Mouse (Mus musculus) midbrain, postnatal 0 days (tissue): Measurements from ENCODE around the gene Pdcd6. TPM values are rescaled to one million over a fixed set of nuclear protein-coding genes. Genes with fewer than 3 reads are reported as not detected.

Source experiments
- ATAC-seq: fragments of 200-750 bp; cut with Nextera tagmentation; 2 replicates; pipeline ENCODE4 v1.8.0; 2017; ENCODE audit warnings: moderate number of reproducible peaks, mild to moderate bottlenecking, moderate TSS enrichment, moderate library complexity; ENCODE audit not compliant: low FRiP score
- DNase-seq: peaks from one replicate; pipeline ENCODE4 v3.0.0-alpha.2; 2015; ENCODE audit warnings: low spot score
- H3K27ac ChIP-seq: fragments of 300-500 bp; sonication (generic); 2 replicates; pipeline ENCODE4 v1.5.1; 2014; ENCODE audit warnings: low read depth, mild to moderate bottlenecking, low read length, mixed read lengths
- H3K27me3 ChIP-seq: fragments of 300-500 bp; sonication (generic); 2 replicates; pipeline ENCODE4 v1.6.1; 2014; ENCODE audit warnings: low read length, control low read depth, mixed read lengths; ENCODE audit not compliant: insufficient read depth
- H3K36me3 ChIP-seq: fragments of 300-500 bp; sonication (generic); 2 replicates; pipeline ENCODE4 v1.6.1; 2014; ENCODE audit warnings: low read length, control low read depth, mixed read lengths; ENCODE audit not compliant: insufficient read depth
- H3K4me1 ChIP-seq: fragments of 300-500 bp; sonication (generic); 2 replicates; pipeline ENCODE4 v1.6.1; 2014; ENCODE audit warnings: mild to moderate bottlenecking, control low read depth, antibody characterized with exemption, low read length, mixed read lengths; ENCODE audit not compliant: insufficient read depth
- H3K4me2 ChIP-seq: fragments of 300-500 bp; sonication (generic); 2 replicates; pipeline ENCODE4 v1.6.1; 2014; ENCODE audit warnings: low read depth, mild to moderate bottlenecking, low read length, mixed read lengths; ENCODE audit not compliant: poor library complexity, severe bottlenecking
- H3K4me3 ChIP-seq: fragments of 300-500 bp; sonication (generic); 2 replicates; pipeline ENCODE4 v1.5.1; 2014; ENCODE audit warnings: low read depth, mild to moderate bottlenecking, low read length, moderate library complexity
- H3K9ac ChIP-seq: fragments of 300-500 bp; sonication (generic); replicated peaks from 2 replicates; pipeline ENCODE4 v1.6.1; 2014; ENCODE audit warnings: mild to moderate bottlenecking, low read length, moderate library complexity, mixed read lengths; ENCODE audit not compliant: poor library complexity, severe bottlenecking
- H3K9me3 ChIP-seq: fragments of 300-500 bp; sonication (generic); 2 replicates; pipeline ENCODE4 v1.6.1; 2016; ENCODE audit warnings: low read length, control low read depth
- CTCF ChIP-seq: IDR thresholded peaks from 2 replicates; pipeline ENCODE4 v1.5.1; 2016; ENCODE audit warnings: antibody characterized with exemption, mild to moderate bottlenecking
- WGBS: fragments of 180-500 bp; shearing (Covaris S2); extraction: QIAGEN DNeasy Blood & Tissue Kit; methylation state at CpG from one replicate; pipeline ENCODE4 v1.1.7; 2014; 5-methylcytosine and 5-hydroxymethylcytosine counted together
- polyA plus RNA-seq: library from polyadenylated mRNA; unstranded; fragments of >200 nt; fragmentation: Nextera tagmentation; extraction: Ambion mirVana; gene quantifications from 2 replicates; pipeline ENCODE4 v1.2.1, GENCODE M21; 2015
- total RNA-seq: library from RNA; depleted of rRNA; stranded (reverse); fragments of >200 nt; gene quantifications from 2 replicates; pipeline ENCODE4 v1.2.3, GENCODE M21; 2014; rRNA removed

The Pdcd6 gene
- 83.9 and 107 TPM in 2 replicates for total RNA-seq
- 117 and 125 TPM in 2 replicates for polyA plus RNA-seq

DNA sequence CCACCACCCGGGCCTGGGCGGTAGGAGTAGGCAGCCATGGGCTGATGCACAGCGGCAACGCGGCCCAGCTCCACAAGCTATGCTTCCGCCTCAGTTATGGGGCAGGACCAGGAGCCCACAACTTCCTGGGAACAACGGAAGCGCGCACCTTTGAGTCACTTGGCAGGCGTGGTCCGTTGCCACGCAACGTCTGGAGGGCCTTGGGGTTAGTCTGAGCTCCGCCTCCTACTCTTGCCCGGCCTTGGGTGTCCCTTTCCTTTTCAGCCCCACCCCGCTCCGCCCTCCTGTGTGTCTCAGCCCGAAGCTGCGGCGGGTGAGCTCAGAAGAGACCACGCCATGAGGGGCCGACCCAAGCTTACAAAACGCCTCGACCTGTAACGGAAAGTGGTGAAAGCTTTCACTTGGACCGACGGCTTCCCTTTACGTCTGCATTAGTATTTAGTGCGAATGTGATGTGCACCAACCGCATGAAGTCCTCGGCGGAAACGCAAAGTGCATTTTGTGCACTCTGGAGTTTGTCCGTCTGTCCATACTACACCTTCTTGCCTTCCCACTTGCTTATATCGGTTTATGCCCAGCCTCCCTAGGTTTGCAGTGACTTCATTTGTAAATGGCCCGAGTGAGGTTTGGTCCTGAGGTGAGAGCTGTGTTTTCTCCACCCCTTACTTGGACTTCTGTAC, at the start of gene Pdcd6:
Gene Pdcd6, minus strand, starts transcription at position 411 of the 680 bp plus-strand sequence.
- no peaks in the 10 kb centered on the region for H3K9me3 ChIP-seq
- DNase-seq (peak; percentile 96), ATAC-seq (peak; percentile 97)
- peaks cover 14% of the 10 kb centered on the region for H3K36me3 ChIP-seq
- H3K27me3 ChIP-seq: no peaks in the 10 kb centered on the region
- WGBS: under 1% methylated on average over 36 of the region's 36 CpGs
- peak within 1 kb of the TSS; percentile 63 for H3K27ac ChIP-seq
- peaks cover 4% of the 10 kb centered on the region; the same call in 1 of the 2 replicates for H3K4me1 ChIP-seq
- H3K9ac ChIP-seq: peak within 1 kb of the TSS; percentile 93
- H3K4me3 ChIP-seq: peak within 1 kb of the TSS; percentile 94
- H3K4me2 ChIP-seq: peak within 1 kb of the TSS; percentile 82
- no peak for TF ChIP-seq CTCF

DNA sequence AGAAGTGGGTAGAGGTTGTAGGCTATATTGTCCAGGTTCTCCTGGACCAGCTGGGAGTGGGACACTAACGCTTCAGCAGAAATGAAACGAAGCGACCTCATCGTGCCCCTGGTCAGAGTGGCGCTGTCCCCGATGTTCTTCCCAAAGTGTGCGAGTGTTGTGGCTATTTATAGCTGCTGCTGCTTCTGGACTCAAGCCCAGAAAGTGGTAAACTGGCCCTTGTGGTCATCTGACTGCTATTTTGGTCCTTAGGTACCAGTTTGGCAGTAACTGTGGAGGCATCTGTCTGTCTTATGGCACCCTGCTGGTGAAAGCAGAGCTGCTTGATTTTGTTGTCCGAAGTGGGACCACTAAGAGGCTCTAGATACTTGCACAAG, 46.5 kb upstream of the Pdcd6 start, which contains the start of gene Lrrc14b:
Gene Lrrc14b, minus strand, starts transcription at position 147 of the 377 bp plus-strand sequence.
- H3K4me3 ChIP-seq: no peak within 1 kb of the TSS
- 77% methylated on average over 8 of the region's 8 CpGs for WGBS
- no peak within 1 kb of the TSS for H3K9ac ChIP-seq
- H3K4me1 ChIP-seq: no peaks in the 10 kb centered on the region
- no peak within 1 kb of the TSS for H3K4me2 ChIP-seq
- ATAC-seq (no peak), DNase-seq (peak; percentile 52)
- H3K27me3 ChIP-seq: no peaks in the 10 kb centered on the region
- H3K36me3 ChIP-seq: peaks cover 15% of the 10 kb centered on the region
- TF ChIP-seq CTCF: no peak
- H3K9me3 ChIP-seq: no peaks in the 10 kb centered on the region
- no peak within 1 kb of the TSS for H3K27ac ChIP-seq

DNA sequence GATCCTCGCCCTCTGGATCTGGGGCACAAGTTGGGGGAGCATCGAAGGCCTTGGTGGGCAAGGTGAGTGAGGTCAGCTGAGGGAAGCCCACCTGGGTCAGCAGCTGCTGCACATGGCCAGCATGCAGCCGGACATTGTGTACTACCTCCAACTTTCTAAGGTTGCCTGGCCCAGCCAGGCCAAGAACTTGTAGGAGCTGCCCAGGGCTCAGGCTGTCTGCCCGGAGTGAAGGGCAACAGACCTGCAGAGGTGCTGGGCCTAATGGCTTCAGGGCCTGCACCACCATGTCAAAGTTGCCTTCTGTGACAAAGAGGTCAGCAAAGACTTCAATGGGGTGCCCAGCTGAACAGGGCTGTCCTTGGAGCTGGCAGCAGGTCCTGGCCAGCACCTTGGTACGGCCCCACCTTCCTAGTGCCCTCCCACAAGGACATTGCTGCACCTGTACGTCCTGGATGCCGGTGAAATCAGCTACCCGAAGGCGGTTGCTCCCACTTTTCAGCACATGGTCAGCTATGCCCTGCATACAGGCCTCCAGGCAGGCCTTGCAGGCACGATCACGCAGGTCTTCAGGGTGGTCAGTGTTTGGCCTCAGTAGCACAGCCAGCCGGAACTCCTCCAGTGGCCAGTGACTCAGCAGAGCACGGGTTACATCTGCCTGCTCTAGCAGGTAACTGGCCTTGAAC, 45.9 kb upstream of the Pdcd6 start:
- no peak overlapping the region for H3K9ac ChIP-seq
- no peak overlapping the region for H3K4me3 ChIP-seq
- WGBS: 94% methylated on average over 13 of the region's 13 CpGs
- H3K4me1 ChIP-seq: no peaks in the 10 kb centered on the region
- ATAC-seq (no peak), DNase-seq (no peak)
- no peaks in the 10 kb centered on the region for H3K9me3 ChIP-seq
- H3K4me2 ChIP-seq: no peak overlapping the region
- peaks cover 20% of the 10 kb centered on the region for H3K36me3 ChIP-seq
- no peak overlapping the region for H3K27ac ChIP-seq
- no peak for TF ChIP-seq CTCF
- no peaks in the 10 kb centered on the region for H3K27me3 ChIP-seq

DNA sequence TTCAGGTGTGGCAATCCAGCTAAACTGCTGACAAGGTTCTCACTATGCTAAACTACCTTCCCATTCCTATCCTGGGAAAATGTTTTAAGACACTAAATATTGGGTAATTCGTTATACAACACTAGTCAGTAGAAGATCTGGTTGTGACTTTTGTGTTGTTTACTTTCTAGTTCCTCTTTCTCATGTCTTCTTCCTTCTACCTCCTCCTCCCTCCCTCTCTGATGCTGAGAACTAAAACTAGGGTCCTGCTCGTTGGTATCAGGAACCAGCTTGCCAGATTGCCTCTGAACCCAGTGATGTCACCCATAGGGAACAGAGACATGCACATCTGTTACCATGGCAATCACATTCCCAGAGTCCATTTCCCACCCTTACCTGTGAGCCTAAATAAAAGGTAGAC, 44.8 kb upstream of the Pdcd6 start:
- H3K4me1 ChIP-seq: no peaks in the 10 kb centered on the region
- H3K27ac ChIP-seq: no peak overlapping the region

DNA sequence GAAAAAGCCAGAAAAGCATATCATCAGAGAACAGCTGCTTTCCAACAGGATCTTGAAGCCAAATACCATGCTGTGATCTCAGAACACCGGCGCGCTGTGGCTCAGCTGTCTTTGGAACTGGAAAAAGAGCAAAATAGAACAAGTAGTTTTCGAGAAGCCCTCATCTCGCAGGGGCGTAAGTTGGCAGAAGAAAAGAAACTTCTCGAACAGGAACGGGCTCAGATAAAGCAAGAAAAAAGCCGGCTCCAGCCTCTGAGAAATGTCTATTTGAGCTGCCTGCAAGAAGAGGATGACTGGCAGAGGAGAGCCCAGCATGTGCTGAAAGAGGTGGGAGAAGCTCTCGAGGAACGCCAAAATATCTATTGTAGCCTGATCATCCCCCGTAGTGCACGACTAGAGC, 39.1 kb upstream of the Pdcd6 start:
- no peaks in the 10 kb centered on the region for H3K9me3 ChIP-seq
- TF ChIP-seq CTCF: no peak
- ATAC-seq (no peak), DNase-seq (no peak)
- WGBS: 93% methylated on average over 13 of the region's 13 CpGs
- H3K36me3 ChIP-seq: peaks cover 35% of the 10 kb centered on the region
- no peak overlapping the region for H3K27ac ChIP-seq
- no peaks in the 10 kb centered on the region for H3K27me3 ChIP-seq
- no peaks in the 10 kb centered on the region for H3K4me1 ChIP-seq
- no peak overlapping the region for H3K4me3 ChIP-seq
- no peak overlapping the region for H3K4me2 ChIP-seq
- no peak overlapping the region for H3K9ac ChIP-seq

More for the DNA sequence above, 44.8 kb upstream of the Pdcd6 start:
- Histone ChIP-seq H3K4me3 (no peak overlapping the region), H3K36me3 (peaks cover 21% of the 10 kb centered on the region), H3K4me2 (no peak overlapping the region), H3K27me3 (no peaks in the 10 kb centered on the region), H3K9me3 (no peaks in the 10 kb centered on the region), H3K9ac (no peak overlapping the region)
- no peak for TF ChIP-seq CTCF
- ATAC-seq (no peak), DNase-seq (no peak)
- 88% methylated on average over 2 of the region's 2 CpGs for WGBS

DNA sequence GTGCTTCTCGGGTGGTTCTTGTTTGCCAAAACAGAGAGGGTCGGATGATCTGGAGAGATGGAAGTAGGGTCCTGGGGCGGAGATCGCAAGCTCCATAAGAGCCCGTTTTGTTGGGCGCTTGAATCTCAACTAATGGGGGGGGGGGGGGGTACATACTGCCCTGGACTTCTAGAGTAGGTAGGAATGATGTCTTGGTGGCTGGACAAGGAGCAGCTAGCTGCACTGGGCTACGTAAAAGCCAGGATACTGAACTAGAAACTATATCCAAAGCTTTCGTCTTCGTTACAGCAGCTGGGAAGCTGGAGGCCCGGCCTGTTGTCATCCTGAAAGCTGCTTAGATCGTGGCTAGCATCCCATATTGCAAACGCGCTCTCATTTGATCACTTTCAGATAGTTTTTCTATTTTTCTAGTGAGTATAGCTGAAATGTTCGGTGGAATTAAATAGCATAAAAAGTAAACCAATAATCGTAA, 33.1 kb upstream of the Pdcd6 start:
- TF ChIP-seq CTCF: no peak
- H3K27ac ChIP-seq: peak overlapping the region; percentile 78; the same call in 1 of the 2 replicates
- H3K4me2 ChIP-seq: peak overlapping the region; percentile 67
- DNase-seq (peak; percentile 42), ATAC-seq (peak; percentile 41)
- 2% methylated on average over 15 of the region's 15 CpGs for WGBS
- H3K36me3 ChIP-seq: peaks cover 4% of the 10 kb centered on the region
- no peaks in the 10 kb centered on the region for H3K9me3 ChIP-seq
- H3K9ac ChIP-seq: peak overlapping the region; percentile 76
- H3K4me3 ChIP-seq: peak overlapping the region; percentile 83
- peaks cover 10% of the 10 kb centered on the region for H3K4me1 ChIP-seq
- H3K27me3 ChIP-seq: no peaks in the 10 kb centered on the region
